15 mouse cellular contexts compared by ENCODE assay signal in genomic region chr4:56160551-56161256, GRCm38 (mm10).
DNase-seq lines count a peak whose midpoint lies in the region; ATAC-seq and TF ChIP-seq lines count a peak whose summit lies in the region.
"Had no signal": no experiment of that assay in that cellular context is flagged by ENCODE, and none has a peak within 500 bp of the region (broad histone marks: within the 10 kb centered on the region; RNA-seq: fewer than 3 reads in every experiment).

No protein-coding gene starts in this region.

- no peaks in the 10 kb centered on the region for H3K4me1 ChIP-seq in kidney, adult 2 months (ENCODE audit: control insufficient read depth, insufficient read depth, low read length)
- H3K4me1 ChIP-seq in forebrain, embryonic 14.5 days (ENCODE audit: control insufficient read depth, insufficient read depth, low read length) = no peaks in the 10 kb centered on the region
- peaks cover 14% of the 10 kb centered on the region for H3K4me1 ChIP-seq in midbrain, embryonic 12.5 days
- H3K4me1 ChIP-seq in heart, embryonic 12.5 days (replicated peaks) = no peaks in the 10 kb centered on the region
- H3K4me1 ChIP-seq: heart, embryonic 15.5 days had no signal

- WGBS in kidney, adult 2 months = 76% methylated on average over 13 of the region's 13 CpGs
- WGBS in forebrain, embryonic 14.5 days = 47% methylated on average over 13 of the region's 13 CpGs
- WGBS in midbrain, embryonic 12.5 days = 63% methylated on average over 13 of the region's 13 CpGs
- WGBS in heart, embryonic 12.5 days = 84% methylated on average over 13 of the region's 13 CpGs

- H3K9ac ChIP-seq in forebrain, embryonic 14.5 days (ENCODE audit: low read length) = no peak overlapping the region
- H3K9ac ChIP-seq in midbrain, embryonic 12.5 days (replicated peaks) = no peak overlapping the region
- H3K9ac ChIP-seq in heart, embryonic 12.5 days = no peak overlapping the region
- H3K9ac ChIP-seq: heart, embryonic 15.5 days had no signal

- H3K27me3 ChIP-seq in kidney, adult 2 months (replicated peaks; ENCODE audit: control insufficient read depth, insufficient read depth, low read length) = no peaks in the 10 kb centered on the region
- no peaks in the 10 kb centered on the region for H3K27me3 ChIP-seq in forebrain, embryonic 14.5 days (replicated peaks; ENCODE audit: control insufficient read depth, insufficient read depth, low read length)
- H3K27me3 ChIP-seq in midbrain, embryonic 12.5 days = no peaks in the 10 kb centered on the region
- no peaks in the 10 kb centered on the region for H3K27me3 ChIP-seq in heart, embryonic 12.5 days (replicated peaks)
- H3K27me3 ChIP-seq: heart, embryonic 15.5 days; Patski had no signal

- H3K27ac ChIP-seq in kidney, adult 2 months (ENCODE audit: insufficient read depth, low read depth, low read length) = no peak overlapping the region
- no peak overlapping the region; the same call in 1 of the 2 replicates for H3K27ac ChIP-seq in forebrain, embryonic 14.5 days (ENCODE audit: low read depth, low read length)
- H3K27ac ChIP-seq in midbrain, embryonic 12.5 days (replicated peaks) = peak overlapping the region; percentile 54
- H3K27ac ChIP-seq in heart, embryonic 12.5 days (ENCODE audit: poor library complexity, severe bottlenecking) = no peak overlapping the region
- H3K27ac ChIP-seq: heart, embryonic 15.5 days had no signal

- H3K4me3 ChIP-seq in kidney, adult 2 months (ENCODE audit: insufficient read depth, low read depth, low read length) = no peak overlapping the region
- H3K4me3 ChIP-seq in forebrain, embryonic 14.5 days (ENCODE audit: low read depth, low read length) = no peak overlapping the region
- no peak overlapping the region for H3K4me3 ChIP-seq in midbrain, embryonic 12.5 days
- H3K4me3 ChIP-seq in heart, embryonic 12.5 days = no peak overlapping the region
- H3K4me3 ChIP-seq: heart, embryonic 15.5 days had no signal

- no peaks in the 10 kb centered on the region for H3K36me3 ChIP-seq in kidney, adult 2 months (ENCODE audit: control insufficient read depth, insufficient read depth, low read length)
- H3K36me3 ChIP-seq in forebrain, embryonic 14.5 days (ENCODE audit: control insufficient read depth, insufficient read depth, low read length) = no peaks in the 10 kb centered on the region
- H3K36me3 ChIP-seq in midbrain, embryonic 12.5 days = no peaks in the 10 kb centered on the region
- no peaks in the 10 kb centered on the region for H3K36me3 ChIP-seq in heart, embryonic 12.5 days
- H3K36me3 ChIP-seq: heart, embryonic 15.5 days had no signal

- DNase-seq in kidney, adult 2 months = peak; percentile 5
- no peak for DNase-seq in kidney, postnatal 10 days
- DNase-seq in NIH3T3 (ENCODE audit: low read depth) = peak; percentile 75
- DNase-seq in forebrain, embryonic 14.5 days (ENCODE audit: low spot score) = peak; percentile 26
- DNase-seq in B cell, adult 2 months = no peak
- DNase-seq: kidney, postnatal 4 days; layer of hippocampus, postnatal 36 days; lung, adult 2 months; right cerebral cortex, postnatal 4 days; thymus, postnatal 25 days had no signal

- ATAC-seq in forebrain, embryonic 14.5 days = peak; percentile 82
- ATAC-seq in midbrain, embryonic 12.5 days (ENCODE audit: low FRiP score, low read depth) = peak; percentile 91
- no peak for ATAC-seq in erythroid progenitor cell, adult 5-6 weeks (replicated peaks; ENCODE audit: low FRiP score, poor library complexity, severe bottlenecking)
- no peak for ATAC-seq in heart, embryonic 12.5 days (ENCODE audit: insufficient number of reproducible peaks, low FRiP score)
- ATAC-seq: Patski had no signal

- H3K9me3 ChIP-seq in forebrain, embryonic 14.5 days (replicated peaks; ENCODE audit: control insufficient read depth, low read length) = no peaks in the 10 kb centered on the region
- H3K9me3 ChIP-seq in midbrain, embryonic 12.5 days = no peaks in the 10 kb centered on the region
- peaks cover 3% of the 10 kb centered on the region; the same call in 1 of the 2 replicates for H3K9me3 ChIP-seq in heart, embryonic 12.5 days (replicated peaks)
- H3K9me3 ChIP-seq: heart, embryonic 15.5 days had no signal

- no peak overlapping the region for H3K4me2 ChIP-seq in forebrain, embryonic 14.5 days (ENCODE audit: low read length)
- no peak overlapping the region for H3K4me2 ChIP-seq in midbrain, embryonic 12.5 days (replicated peaks)
- no peak overlapping the region for H3K4me2 ChIP-seq in heart, embryonic 12.5 days
- H3K4me2 ChIP-seq: heart, embryonic 15.5 days had no signal

- TF ChIP-seq CTCF in kidney, adult 2 months (conservative IDR thresholded peaks at IDR 0.05; ENCODE audit: insufficient read depth, insufficient read length, low read depth, low read length) = no peak

- TF ChIP-seq POLR2A in kidney, adult 2 months (IDR thresholded peaks at IDR 0.05; ENCODE audit: low read depth, low read length) = no peak

Comparison
In these comparisons a context has a peak if more than half of its experiments do, and no peak if none do; other contexts are left out.
1. DNase-seq: peak in kidney, adult 2 months (single experiment), NIH3T3 (single experiment) and forebrain, embryonic 14.5 days (single experiment); none in kidney, postnatal 10 days (single experiment) and B cell, adult 2 months (0 of 2).
2. ATAC-seq: peak in forebrain, embryonic 14.5 days (single experiment) and midbrain, embryonic 12.5 days (single experiment); none in erythroid progenitor cell, adult 5-6 weeks (single experiment) and heart, embryonic 12.5 days (single experiment).